Mouse (Mus musculus) lung, adult 2 months (tissue): ENCODE data around the gene Fmo6.

Experiments used
- CTCF ChIP-seq: fragments of 200-500 bp; IDR thresholded peaks from 2 replicates; pipeline ENCODE4 v1.5.1; 2011; ENCODE audit warnings: mild to moderate bottlenecking, low read length, control low read depth; ENCODE audit not compliant: insufficient read depth
- POLR2A ChIP-seq: fragments of 200-500 bp; IDR thresholded peaks from 2 replicates; pipeline ENCODE4 v1.6.1; 2011; ENCODE audit warnings: low read depth, mild to moderate bottlenecking, control low read depth, low read length, borderline replicate concordance; ENCODE audit errors: extremely low read depth

DNA sequence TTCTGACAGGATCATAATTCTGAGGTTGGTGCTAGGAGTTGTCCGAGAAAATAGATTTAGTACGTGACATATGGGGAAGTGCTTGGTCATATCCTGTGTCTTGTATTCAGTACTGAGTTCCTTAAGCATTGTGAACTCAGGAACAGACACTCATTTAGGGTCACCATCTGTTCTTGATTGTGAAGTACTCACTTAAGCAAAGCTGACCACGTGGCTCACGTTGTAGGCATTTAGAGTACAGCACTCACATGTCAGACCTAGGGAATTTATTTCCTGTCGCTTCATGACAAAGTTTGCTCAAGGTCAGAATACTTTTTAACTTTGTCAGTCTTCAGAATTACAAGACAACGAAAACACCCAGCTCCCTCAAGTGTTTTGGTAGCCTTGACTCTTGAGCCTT is 6.4 kb upstream of the Fmo6 start:
- TF ChIP-seq CTCF (no peak), POLR2A (no peak)
